Mouse (Mus musculus) hematopoietic stem cell, adult 5-6 weeks (primary cell): ENCODE results near the gene Olfr543. TPM values are rescaled to one million over a fixed set of nuclear protein-coding genes. Genes with fewer than 3 reads are reported as not detected.

Experiments used
- ATAC-seq, 2 experiments: fragments of 125-278 bp in 1 of 2; replicated peaks in 1 of 2; 2 replicates each; pipeline ENCODE4 v1.8.0; 2016 to 2017; ENCODE audit warnings: inconsistent platforms in 2 of 2, mild to moderate bottlenecking in 2 of 2, moderate number of reproducible peaks in 2 of 2, low read depth in 1 of 2, moderate TSS enrichment in 1 of 2; ENCODE audit not compliant: low FRiP score in 2 of 2, poor library complexity in 2 of 2, severe bottlenecking in 2 of 2, insufficient read depth in 1 of 2, low TSS enrichment in 1 of 2
- total RNA-seq: library from RNA; stranded (forward); fragments of 172-1452, 232-1000 nt; gene quantifications from 2 replicates; pipeline ENCODE4 v1.2.3, GENCODE M21; 2017

The Olfr543 gene
- total RNA-seq, 1 experiment from 2014 or later, result not detected

DNA sequence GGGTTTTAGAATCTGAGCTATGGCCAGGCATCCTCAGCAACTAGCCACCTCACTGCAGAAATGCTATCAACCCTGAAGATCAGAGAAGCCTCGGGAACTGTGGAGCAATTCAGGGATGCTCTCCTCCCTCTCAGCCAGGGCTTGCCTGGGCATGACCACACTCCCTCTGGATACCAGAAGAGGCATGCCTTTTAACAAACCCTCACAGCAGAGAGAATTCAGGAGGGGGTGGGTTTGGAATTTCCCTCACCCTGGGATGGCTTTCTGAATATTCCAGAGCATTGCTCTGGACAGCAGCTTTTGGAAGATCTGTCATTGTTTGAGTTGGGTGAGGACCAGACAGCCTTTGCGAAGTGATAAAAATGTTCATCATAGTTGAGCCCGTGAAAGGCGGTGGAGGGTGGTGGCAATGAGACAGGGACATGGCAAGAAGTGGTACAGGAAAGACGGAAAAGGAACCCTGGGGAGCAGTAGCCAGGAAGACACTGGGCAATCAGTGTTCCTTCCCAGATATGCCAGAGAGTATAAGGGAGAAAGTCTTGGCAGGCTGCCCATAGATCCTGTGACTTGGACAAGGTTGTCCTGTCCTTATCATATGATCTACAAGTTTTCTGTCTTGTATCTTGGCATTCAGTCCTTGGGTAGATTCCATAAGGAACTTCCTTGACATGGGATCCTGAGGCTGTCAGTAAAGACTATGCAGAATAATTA, 2.0 kb downstream of the Olfr543 start:
- no peak for ATAC-seq

- no peak for ATAC-seq
Measured at GRCm38 (mm10) chr7:102478926-102479325, 2.6 kb downstream of the Olfr543 start.

- ATAC-seq, result no peak
Measured at GRCm38 (mm10) chr7:102478425-102478824, 3.1 kb downstream of the Olfr543 start.

- ATAC-seq, result no peak
Measured at GRCm38 (mm10) chr7:102477377-102477776, 4.1 kb downstream of the Olfr543 start.

DNA sequence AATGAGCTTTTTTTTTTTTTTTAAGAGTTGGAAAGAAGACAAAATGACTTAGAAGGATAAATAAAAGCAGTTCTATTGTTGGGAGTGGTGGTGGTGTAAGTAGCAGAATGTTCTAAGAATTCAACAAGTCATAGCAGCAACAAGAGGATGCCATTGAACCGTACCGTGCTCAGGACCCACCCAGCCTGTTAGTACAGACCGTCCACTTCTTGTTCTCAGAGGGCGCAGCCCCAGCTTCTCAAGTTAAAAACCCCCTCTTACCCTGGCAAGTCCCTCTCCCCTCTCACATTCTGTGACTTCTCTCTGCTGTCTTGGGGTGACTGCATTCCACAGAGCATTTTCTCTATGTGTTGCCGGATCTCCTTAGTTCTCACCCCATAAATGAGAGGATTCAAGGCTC, 4.9 kb downstream of the Olfr543 start:
- ATAC-seq, result no peak

DNA sequence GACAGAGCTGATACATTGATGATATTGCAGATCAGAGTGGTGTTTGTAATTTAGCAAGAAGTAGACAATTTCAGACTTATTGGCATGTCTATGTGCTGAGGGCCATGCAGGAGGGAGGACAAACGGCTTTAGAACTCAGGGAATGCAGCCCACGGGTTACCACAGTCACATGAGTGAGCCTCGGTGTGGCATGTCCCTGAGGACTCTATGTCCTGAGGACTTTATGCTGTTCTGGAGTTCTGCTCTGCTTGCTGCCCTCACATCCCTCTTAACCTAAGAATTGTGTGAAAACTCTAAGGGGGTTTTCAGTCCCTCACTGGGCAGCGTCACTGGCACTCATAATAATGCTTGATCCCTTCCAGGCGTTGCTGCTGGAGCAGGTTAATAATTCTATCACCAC, 8.8 kb downstream of the Olfr543 start:
- ATAC-seq, result no peak

DNA sequence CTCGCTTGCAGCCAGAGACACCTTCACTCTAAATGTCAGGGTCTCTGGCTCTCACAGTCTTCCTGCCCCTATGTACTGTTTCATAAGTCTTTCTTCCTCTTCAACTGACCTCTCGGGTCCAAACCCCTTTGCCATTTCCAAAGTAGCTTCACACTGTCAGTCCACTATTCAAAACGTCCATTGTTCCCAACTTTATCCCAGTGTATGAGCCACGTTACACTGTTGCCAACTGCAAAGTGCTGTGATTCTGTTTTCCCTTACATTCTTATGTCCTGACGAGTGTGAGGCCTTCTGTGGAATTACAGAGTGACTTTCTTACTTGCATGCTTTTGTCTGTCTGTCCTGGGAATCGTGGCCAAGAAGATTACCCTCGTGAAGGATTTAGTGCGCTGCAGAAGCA, 13.9 kb downstream of the Olfr543 start:
- ATAC-seq, result no peak

GRCm38 (mm10) chr7:102458618-102459380, 22.7 kb downstream of the Olfr543 start:
- ATAC-seq, result peak in 1 of 2 experiments; percentile 32; a peak in 1 of 4 replicates

DNA sequence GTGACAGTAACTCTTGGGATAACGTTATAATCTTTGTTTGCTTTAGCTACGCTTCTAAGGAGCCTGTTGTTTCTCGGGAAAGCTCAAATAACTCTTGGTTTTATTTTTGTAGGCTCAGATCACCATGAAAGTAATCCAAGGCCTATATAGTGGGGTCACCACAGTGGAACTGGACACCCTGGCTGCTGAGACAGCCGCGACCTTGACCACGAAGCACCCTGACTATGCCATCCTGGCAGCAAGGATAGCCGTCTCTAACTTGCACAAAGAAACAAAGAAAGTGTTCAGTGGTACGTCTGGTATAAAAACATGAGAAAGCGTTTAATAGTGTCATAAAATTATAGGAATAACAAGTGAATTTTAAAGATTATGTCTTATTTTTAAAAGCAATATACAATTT, 35.0 kb downstream of the Olfr543 start:
- ATAC-seq, result no peak

GRCm38 (mm10) chr7:102444301-102444700, 37.2 kb downstream of the Olfr543 start:
- ATAC-seq, result no peak

DNA sequence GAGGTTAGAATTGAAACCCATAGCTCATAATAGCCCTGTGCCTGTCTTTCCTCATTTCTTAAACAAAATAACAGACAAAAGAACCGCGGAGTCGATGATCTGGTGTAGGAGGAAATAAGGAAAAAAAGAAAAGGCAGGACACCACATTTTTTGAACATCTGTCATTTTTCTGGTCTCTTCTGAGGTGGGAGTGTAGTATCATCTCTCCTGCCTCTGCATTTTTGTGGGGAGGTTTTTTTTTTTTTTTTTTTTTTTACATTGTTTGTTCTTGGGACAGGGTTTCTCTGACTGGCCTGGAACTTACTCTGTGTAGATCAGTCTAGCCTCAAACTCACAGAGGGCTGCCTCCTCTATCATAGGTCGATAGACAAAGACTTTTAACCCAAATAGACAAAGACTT, 39.0 kb downstream of the Olfr543 start:
- no peak for ATAC-seq

DNA sequence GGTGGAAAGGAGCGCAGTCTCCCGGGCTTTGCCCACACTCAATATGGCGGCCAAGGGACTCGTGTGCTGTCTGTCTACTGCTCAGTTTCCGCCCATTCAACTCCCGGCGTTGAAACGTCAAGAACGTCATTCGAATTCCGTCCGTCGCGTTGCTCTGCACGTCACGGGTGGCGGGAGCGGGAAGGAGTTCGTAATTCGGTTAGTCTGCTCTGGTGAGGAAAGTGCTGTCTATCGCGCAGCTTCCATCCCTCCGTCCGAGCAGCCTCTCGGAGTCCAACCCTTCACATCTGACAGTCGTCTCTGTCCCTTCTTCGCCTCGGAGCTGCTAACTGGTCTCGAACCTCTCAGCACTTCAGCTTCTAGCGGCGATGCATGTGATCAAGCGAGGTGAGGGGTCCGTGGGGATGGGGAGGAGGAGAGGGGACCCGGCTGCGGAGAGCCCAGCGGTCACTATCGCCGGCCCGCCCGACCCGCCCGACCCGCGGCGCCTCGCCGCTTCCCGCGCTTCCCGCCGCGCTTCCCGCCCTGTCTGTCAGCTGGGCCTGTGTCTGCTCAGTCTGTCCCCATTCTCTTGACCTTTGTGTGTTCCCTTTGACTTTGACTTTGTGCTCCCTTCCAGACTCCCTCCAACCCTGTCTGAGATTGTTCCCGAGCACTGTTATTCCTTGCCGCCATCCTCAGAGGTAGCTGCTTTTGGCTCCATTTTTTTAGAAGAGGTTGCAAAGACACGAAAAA, 39.7 kb downstream of the Olfr543 start, which contains the start of gene Rrm1:
Gene Rrm1, plus strand, starts transcription at position 39 of the 735 bp plus-strand sequence.
- peak; percentile 99 to 100 for ATAC-seq

- no peak for ATAC-seq
Measured at GRCm38 (mm10) chr7:102440822-102441656, 40.4 kb downstream of the Olfr543 start.

- peak; percentile 62 to 69 for ATAC-seq
Measured at GRCm38 (mm10) chr7:102434344-102434743, 47.1 kb downstream of the Olfr543 start.
